Mouse (Mus musculus): ENCODE data around the gene Prss33.

GRCm38 (mm10) chr17:23850028-23850427 is 14.2 kb upstream of the Prss33 start:
- TF ChIP-seq POLR2A (IDR thresholded peaks at IDR 0.05; ENCODE audit: control insufficient read depth, extremely low read depth, insufficient read depth, low read length, poor library complexity) = no peak
- no peak for TF ChIP-seq CTCF (IDR thresholded peaks at IDR 0.05; ENCODE audit: borderline replicate concordance, control insufficient read depth, extremely low read depth, insufficient read depth, low read length, poor library complexity)
